Mouse (Mus musculus) c-Kit-positive CD71-positive TER-119-negative erythroid progenitor cells, embryonic 14.5 days (primary cell): ENCODE measurements around the gene Men1.

Experiments used
- DNase-seq: peaks from one replicate; pipeline ENCODE4 v3.0.0-alpha.2; 2013; ENCODE audit warnings: low read depth

The Men1 gene

DNA sequence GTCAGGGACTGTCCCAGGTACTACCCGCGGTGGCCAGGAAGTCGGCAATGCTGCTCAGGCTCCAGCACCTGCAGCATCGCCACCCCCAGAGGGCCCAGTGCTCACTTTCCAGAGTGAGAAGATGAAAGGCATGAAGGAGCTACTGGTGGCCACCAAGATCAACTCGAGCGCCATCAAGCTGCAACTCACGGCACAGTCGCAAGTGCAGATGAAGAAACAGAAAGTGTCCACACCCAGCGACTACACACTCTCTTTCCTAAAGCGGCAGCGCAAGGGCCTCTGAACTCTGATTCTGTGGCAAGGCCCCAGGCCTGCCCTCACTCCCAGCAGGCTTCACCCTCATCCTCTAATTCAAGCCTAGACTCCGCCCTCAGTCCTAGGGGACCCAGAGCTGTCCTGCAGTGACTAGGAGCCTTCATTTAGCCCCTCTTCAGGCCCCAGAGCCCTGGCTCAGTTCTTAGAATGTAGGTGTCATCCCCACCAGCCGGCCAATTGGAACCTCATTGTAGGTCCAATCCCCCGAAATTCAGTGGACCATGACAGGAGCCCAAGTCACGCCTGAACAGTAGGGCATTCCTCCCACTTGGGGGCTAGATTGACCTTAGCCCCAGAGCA, 5.2 kb downstream of the Men1 start:
- peak; percentile 53 for DNase-seq

DNA sequence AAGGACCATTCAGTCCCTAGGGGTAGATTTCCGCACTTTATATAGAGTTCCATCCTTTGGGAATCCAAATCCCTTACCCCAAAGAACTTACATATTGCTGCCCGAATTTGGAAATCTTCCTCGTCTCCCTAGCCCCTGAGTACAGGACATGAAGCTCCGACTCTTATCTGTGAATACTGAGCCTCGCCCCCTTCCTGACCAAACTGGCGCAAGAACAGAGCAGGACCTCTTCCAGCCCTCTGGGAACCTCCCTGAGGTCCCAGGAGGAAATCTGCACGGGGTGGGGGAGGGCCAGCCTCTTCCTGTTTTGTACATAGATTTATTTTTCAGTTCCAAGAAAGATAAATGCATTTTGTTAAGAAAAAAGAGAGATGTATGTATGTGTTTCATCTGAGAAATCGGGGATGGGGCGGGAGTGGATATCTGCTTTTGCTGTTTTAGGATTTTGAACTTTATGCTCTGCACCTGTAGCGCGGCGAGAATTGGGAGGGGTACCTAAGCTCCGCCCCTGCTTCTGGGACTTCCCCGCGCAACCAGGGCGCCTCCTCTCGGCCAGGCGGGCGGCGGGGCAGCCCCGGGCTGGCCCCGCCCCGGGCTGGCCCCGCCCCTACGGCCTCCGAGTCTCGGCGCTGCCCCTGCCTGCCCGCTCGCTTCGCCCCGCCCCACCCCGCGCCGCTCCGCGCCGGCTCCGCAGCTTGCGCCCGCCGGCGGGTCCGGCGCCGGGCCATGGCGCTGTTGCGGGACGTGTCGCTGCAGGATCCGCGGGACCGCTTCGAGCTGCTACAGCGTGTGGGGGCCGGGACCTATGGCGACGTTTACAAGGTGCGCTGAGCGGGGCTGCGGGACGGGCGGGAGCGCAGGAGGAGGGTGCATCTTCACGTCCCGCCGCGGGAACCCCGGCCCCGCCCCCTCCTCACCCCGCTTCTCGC, 6.0 kb downstream of the Men1 start, which contains the start of gene Map4k2:
Gene Map4k2 (plus strand): TSS at position 612 of the 929 bp plus-strand sequence.
- DNase-seq, result peak; percentile 70

DNA sequence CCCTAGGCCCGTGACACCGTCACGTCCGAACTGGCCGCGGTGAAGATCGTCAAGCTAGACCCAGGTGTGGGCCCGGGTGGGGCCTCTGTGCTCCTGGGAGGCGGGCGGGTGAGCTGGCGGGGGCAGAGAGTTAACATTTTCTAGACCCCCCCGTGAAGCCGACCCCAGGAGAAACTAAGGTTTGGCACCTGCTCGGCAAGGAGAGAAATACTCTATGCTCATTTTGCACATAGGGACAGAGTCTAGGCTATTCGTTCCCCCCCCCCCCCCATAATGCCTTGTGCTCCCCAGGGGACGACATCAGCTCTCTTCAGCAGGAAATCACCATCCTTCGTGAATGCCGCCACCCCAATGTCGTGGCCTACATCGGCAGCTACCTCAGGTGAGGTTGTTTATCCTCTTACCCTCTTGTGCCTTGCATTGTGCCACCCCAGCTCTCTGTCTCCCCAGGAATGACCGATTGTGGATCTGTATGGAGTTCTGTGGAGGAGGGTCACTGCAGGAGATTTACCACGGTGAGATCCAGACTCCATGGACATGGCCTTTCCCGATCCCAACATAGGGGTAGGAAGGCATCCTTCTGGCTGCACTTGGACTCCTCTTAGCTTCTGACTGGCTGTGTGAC, 6.8 kb downstream of the Men1 start:
- DNase-seq, result no peak

DNA sequence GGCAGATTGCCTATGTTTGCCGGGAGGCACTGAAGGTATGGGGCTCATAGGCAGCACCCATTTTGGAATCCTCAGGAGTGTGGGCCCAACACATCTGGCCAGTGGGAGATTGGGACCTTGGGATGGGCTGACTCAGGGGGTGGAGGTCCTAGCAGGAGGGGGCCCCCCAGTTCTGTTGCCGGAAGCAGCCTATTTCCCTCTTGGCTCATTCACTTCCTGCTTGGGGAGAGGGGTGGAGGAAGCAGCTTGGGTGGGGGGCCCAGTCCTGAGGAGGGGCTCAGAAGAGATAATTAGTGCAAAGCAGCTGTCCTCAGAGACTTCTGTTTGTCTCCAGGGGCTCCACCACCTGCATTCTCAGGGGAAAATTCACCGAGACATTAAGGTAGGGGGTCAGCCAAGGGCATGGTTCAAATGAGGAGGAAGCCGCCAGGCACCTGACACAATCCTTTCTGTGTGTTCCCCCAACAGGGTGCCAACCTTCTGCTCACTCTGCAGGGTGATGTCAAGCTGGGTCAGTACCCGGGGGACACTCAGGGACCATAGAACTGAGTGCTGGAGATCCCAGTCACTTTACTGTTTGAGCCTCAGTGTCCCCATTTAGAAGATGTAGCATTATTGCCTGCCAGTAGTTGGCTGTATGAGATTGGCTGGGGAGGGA, 7.6 kb downstream of the Men1 start:
- DNase-seq, result no peak

DNA sequence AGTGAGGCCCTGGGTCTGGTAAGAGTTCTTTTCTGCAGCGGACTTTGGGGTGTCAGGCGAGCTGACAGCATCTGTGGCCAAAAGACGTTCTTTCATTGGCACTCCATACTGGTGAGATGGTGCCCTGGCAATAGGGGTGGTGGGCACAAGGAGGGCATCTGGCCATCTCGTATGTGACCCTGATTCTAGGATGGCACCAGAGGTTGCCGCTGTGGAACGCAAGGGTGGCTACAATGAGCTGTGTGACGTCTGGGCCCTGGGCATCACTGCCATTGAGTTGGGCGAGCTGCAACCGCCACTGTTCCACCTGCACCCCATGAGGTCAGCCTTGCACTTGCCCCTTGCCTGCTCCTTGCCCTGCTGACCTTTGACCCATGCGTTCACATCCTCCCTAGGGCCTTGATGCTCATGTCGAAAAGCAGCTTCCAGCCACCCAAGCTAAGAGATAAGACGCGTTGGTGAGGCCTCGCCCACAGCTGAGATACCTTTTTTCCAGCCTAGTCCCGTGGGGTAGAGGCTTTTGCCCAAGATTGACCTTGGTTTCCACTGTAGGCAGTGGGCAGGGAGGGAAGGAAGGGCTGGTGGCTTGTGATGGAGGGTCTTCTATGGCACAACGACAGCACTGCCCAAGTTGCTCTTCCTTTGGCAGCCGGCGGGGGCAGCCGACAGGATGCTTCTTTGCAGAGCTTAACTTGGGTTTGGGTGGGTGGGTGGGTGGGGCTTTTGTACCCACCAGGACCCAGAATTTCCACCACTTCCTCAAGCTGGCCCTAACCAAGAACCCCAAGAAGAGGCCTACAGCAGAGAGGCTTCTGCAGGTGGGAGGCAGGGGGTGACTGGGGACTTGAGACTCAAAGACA, 8.5 kb downstream of the Men1 start:
- no peak for DNase-seq

DNA sequence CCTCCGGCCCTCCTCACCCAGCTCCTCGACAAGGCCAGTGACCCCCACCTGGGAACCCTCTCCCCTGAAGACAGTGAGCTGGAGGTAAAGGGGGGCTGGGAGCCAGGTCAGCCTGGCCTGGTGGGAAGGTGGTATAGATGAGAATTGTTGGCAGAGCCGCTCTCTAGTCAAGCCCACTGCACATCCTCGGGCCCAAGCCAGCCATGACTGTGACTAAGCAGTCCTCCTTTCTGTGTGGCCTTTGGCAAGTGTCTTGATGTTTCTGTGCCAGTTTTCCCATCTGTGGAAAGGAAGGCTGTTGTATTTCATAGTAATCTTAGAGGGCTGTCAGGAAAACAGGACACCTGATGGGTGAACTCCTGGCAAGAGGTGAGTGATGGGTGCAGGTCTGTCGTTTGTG, 9.2 kb downstream of the Men1 start:
- no peak for DNase-seq

DNA sequence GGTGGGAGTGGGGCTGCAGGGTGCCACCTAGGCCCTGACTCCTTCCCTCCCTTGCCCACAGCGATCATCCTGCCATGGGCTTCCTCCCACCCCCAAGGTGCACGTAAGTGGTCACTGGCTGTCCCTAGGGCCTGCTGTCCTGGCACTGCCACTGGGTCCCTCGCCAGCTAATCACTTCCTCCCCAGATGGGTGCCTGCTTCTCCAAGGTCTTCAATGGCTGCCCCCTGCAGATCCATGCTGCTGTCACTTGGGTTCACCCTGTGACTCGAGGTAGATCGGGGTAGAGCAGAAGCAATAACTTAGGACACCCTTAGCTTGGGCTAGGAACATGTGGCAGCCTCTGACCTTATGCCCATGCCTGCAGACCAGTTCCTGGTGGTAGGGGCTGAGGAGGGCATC, 11.2 kb downstream of the Men1 start:
- no peak for DNase-seq

DNA sequence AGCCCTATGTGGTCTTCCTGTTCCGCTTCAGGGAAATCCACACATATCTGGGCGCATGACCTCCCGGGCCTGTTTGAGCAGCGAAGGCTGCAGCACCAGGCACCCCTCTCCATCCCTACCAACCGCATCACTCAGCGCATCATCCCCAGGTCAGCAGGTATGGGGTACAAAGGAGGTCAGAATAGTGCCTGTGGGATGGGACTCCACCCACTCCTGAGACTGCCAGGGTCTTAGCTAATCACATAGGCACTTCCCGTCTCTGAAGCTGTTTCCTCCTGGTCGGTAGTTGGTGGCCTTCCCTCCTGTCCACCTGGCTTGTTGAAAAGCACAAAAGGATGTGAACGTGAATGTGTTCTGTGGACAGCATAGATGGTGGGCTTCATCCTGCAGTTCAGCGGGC, 11.9 kb downstream of the Men1 start:
- DNase-seq, result no peak

DNA sequence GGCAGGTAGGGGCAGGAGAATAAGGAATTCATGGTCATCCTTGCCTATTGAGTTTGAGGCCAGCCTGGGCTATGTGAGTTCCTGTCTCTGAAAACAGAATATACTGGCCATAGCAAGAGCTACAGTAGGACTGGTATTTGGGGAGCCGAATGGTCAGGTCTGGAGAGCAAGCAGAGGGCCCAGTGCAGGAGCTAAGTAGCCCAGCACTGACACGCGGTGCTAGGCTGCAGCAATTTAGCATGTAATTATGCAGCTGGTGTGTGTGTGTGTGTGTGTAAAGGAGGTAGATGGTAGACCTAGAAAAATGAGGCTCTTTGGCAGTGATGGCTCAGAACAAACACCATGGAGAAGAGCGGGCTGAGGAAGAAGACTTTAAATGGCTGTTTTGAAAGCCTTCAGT, 12.8 kb downstream of the Men1 start:
- DNase-seq, result no peak

DNA sequence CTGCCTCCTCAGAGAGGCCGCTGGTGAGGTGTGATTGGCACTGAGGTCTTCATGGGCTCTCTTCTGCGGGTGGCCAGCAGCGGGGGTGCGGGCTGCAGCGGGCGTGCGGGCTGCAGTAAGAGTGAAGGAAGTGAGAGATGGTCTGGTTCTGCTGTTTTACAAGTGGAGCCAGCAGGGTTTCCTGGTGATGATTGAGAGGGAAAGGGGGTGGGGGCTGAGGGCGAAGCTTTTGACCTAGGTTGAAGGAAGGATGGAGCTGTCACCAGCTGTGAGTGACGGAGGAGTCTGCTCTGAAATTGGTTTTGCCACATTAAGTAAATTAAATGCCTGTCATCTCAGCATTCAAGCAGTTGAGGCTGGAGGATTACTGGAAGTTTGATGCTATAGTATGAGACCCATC, 13.9 kb downstream of the Men1 start:
- no peak for DNase-seq

DNA sequence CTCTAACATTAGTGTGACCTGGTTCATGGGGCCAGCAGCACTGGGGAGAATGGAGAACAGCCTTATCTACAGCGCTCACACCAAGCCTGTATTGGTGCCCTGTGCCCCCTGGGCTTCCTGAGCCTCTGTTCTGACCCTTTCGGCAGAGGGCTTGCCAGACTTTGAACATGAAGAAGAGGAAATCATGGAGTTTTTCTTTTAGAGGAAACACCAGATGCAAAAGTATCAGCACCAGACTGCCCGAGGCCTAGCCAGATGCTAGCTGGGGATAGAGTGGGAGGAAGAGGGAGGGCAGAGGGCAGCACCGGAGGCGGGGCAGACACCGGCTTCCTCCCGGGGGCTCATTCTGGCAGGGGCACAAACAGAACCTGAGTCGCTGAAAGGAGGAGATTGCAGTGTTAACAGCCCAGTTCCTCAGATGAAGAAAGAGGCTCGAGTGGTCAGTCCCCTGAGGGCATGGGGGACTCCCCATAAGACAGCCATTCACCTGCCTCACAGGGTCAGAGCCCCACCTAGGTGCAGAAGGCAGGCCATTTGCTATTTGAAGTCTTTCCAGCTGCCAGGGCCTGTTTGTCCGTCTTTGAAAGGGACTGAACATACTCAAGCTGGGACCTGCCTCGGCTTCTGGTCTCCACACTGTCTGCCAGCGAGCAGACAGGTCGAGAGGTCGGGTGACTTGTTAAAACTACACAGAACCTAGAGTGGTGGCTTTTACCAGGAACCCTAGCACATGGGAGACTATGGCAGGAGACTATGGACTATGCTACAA, 14.6 kb downstream of the Men1 start:
- DNase-seq, result no peak

DNA sequence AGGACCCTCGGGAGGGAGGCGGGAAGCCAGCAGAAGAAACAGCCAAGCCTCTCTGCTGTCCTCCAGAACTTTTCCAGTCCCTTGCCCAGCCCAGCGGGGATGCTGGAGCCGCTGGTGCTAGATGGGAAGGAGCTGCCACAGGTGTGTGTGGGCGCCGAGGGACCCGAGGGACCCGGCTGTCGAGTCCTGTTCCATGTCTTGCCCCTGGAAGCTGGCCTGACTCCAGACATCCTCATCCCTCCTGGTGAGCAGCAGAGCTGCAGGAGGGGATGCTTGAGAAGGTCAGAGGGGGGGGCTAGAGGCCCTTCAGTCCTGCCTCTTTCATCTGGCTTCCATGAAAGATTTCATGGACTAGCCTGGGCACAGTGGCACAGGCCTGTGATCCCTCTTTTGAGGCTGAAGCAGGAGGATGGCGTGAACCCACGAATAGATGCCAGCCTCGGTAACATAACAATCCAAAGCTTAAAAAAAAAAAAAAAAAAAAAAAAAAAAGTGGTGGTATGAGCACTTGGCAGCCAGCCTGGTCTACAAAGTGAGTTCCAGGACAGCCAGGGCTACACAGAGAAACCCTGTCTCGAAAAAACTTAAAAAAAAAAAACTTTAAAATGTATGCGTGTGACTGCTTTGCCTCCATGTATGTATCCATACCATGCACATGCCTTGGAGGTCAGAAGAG, 16.8 kb downstream of the Men1 start:
- DNase-seq, result no peak

DNA sequence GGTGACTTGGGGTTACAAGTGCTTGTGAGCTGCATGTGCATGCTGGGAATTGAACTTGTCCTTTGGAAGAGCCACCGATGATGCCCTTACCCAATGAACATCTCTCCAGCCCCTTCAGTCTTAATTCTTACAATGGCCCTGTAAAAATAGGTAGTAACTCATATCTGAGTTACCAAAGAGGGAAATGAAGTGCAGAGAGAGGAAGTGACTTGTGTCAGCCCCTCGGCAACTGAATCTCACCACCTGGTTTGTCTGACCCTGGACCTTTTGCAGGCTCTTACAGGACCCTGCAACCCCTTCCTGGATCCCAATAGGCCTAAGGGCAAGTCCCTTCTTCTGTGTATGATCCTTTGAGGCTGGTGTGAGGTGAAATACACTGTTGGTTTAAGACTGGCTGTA, 17.3 kb downstream of the Men1 start:
- DNase-seq, result no peak

DNA sequence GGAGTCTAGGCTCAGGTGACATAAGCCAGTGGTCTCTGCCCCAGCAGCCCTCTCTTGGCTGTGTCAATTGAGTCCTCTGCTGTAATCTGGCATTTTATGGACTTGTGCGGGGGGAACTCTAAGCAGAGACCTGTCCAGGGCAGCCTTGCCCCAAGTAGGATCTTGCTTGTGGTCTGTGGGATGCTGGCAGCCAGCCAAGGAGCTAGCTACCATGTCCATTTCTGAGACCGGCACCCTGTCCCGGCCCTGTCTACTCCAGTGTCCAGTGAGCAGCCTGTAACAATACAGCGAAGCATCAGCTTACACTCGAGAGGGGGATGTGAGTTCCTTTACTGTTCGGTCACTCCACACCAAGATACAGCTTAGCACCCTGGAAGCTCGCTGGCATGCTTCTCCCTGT, 19.3 kb downstream of the Men1 start:
- no peak for DNase-seq

DNA sequence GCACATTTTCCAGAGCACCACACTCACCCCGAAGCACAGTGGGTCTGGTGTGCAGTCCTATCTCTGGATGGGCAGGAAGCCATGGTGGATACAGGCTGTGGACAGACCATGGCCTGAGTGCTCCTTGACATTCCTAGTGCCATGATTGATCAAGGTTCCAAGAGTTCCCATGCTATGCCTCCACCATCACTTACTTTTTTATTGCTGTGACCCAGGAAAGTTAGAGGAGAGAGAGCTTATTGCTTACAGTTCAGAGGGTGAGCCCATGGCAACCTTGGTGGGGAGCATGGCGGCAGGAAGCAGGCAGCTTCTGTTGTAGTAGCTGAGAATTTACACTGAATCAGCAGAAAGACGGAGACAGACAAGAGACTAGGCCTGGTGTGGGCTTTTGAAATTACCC, 26.5 kb downstream of the Men1 start:
- DNase-seq, result no peak

DNA sequence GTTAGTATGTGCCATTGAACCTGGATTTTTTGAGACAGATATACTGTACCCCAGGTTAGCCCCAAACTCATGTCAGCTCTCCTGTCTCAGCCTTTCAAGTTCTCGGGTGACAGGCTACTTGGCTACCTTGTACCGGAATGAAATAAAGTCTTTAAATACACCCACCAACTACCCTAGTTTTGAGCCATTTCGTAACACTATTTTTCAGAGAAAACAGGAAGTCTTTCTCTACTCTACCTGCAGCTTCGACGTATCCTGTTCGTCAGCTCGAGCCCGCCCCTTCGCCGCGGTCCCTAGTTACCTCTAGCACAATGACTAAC, 28.3 kb downstream of the Men1 start:
- DNase-seq, result no peak

DNA sequence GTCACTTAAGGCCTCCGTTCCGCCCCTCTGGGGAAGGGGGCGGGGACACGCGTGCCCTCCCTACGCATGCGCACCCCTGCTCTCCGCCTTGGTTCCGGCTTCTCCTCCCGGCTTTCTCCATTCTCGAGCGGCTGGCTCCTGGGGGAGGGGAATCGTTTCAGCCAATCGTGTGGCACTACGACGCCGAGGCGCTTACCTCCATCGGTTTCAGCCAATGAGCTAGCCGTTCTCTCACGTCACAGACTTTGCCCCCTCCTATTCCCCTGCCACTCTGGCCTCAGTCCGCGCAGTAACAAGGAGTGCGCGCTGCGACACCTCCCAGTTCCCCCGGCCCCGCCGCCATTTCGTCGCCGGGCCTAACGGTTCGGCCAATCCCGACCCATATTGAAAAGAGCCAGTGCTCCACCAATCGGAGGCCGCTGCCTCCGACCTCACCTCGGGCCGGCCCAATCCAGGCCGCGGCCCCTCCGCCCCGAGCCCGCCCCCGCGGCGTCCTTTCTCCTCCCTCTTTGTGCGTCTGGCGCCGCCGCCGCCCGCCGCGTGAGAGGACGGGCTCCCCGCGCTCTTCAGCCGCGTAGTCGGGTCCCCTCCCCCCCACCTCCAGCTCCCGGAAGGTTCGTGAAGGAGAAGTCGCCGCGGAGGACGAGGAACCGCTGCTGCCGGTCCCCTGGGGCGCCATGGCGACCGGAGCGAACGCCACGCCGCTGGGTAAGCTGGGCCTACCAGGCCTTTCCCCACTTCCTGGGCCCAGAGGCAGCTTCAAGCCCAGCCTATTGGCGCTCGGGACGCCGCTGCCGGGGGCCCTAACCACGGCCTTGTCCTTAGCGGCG, 28.8 kb downstream of the Men1 start, which contains the start of gene Sf1:
Gene Sf1 (plus strand): TSS at position 280 of the 830 bp plus-strand sequence.
- peak; percentile 99 for DNase-seq

DNA sequence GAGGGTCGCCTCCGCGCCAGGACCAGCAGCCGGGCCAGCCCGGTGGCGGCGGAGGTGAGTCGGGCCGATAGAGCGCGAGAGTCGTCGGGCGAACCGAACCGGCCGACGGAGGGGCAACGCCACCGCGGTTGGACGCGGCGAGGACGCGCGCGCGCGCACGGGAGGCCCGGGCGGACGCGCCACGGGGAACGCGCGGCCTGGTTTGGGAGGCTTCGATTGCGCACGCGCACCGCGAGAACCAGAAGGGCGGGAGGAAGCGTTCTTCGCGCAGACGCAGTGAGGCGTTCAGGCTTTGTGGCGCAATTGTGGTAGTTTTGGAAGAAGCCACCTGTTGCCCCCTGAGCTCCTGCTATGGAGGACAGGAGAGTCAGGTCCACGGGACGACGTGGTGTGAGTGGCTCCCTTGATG, 29.5 kb downstream of the Men1 start:
- DNase-seq, result peak; percentile 86

DNA sequence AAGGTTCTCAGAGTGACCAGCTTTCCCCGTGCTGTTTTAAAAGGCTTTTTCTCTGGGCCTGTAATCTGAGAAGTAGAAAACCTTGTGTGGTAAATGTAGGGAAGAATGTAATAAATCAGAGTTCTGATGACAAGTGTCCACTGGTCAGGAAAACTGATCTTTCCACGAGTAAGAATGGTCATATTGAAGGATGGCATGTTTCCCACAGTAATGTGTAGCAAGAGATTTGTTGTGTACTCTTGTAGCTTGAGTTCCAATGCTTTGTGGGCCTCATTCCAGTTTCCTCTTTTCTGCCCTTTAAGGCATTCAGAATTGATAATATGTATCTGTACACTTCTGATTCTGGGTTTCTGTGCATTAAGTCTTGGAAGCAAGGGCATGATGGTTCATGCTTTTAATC, 30.1 kb downstream of the Men1 start:
- no peak for DNase-seq
